Mouse (Mus musculus) CD4-positive, CD25-positive, alpha-beta regulatory T cell, adult 4 months (primary cell): ENCODE results near the gene Sco1. TPM values are rescaled to one million over a fixed set of nuclear protein-coding genes. Genes with fewer than 3 reads are reported as not detected.

Experiments
- ATAC-seq: one replicate; pipeline ENCODE4 v1.8.0; 2017
- polyA plus RNA-seq, 2 experiments: library from polyadenylated mRNA; unstranded; fragments of 100-300 nt; shearing (Covaris generic); gene quantifications; one replicate each; pipeline ENCODE4 v1.2.1; 2017

Sco1 gene
- polyA plus RNA-seq, 2 experiments from 2014 or later = 6.6 to 9.4 TPM

GRCm38 (mm10) chr11:67044959-67045358 is 7.5 kb upstream of the Sco1 start:
- ATAC-seq = no peak

- no peak for ATAC-seq
Measured at GRCm38 (mm10) chr11:67047199-67047598, 5.3 kb upstream of the Sco1 start.

GRCm38 (mm10) chr11:67048496-67048895 is 4.0 kb upstream of the Sco1 start:
- ATAC-seq = peak; percentile 17

- ATAC-seq = no peak
Measured at GRCm38 (mm10) chr11:67049256-67049655, 3.2 kb upstream of the Sco1 start.

GRCm38 (mm10) chr11:67051676-67052320 is 672 bp upstream of the Sco1 start:
- peak; percentile 27 for ATAC-seq

GRCm38 (mm10) chr11:67054754-67055365 is 2.4 kb downstream of the Sco1 start:
- no peak for ATAC-seq

- no peak for ATAC-seq
Measured at GRCm38 (mm10) chr11:67061311-67061710, 8.8 kb downstream of the Sco1 start.

GRCm38 (mm10) chr11:67062726-67063125 is 10.3 kb downstream of the Sco1 start:
- ATAC-seq = no peak

- no peak for ATAC-seq
Measured at GRCm38 (mm10) chr11:67067741-67068140, 15.3 kb downstream of the Sco1 start.

- no peak for ATAC-seq
Measured at GRCm38 (mm10) chr11:67072615-67073130, 20.2 kb downstream of the Sco1 start.

GRCm38 (mm10) chr11:67075036-67075435 is 22.6 kb downstream of the Sco1 start:
- ATAC-seq = no peak

- no peak for ATAC-seq
Measured at GRCm38 (mm10) chr11:67076781-67077180, 24.3 kb downstream of the Sco1 start.

GRCm38 (mm10) chr11:67077435-67077834 is 25.0 kb downstream of the Sco1 start:
- no peak for ATAC-seq

- no peak for ATAC-seq
Measured at GRCm38 (mm10) chr11:67078000-67078399, 25.5 kb downstream of the Sco1 start, which contains the start of gene Myh3. Myh3 (plus strand) TSS chr11:67078300.

- no peak for ATAC-seq
Measured at GRCm38 (mm10) chr11:67078888-67079287, 26.4 kb downstream of the Sco1 start.

- no peak for ATAC-seq
Measured at GRCm38 (mm10) chr11:67079740-67080139, 27.3 kb downstream of the Sco1 start.

GRCm38 (mm10) chr11:67080168-67080567 is 27.7 kb downstream of the Sco1 start:
- peak; percentile 71 for ATAC-seq

- no peak for ATAC-seq
Measured at GRCm38 (mm10) chr11:67081125-67081649, 28.7 kb downstream of the Sco1 start.

- no peak for ATAC-seq
Measured at GRCm38 (mm10) chr11:67082188-67082587, 29.7 kb downstream of the Sco1 start.

- ATAC-seq = peak; percentile 50
Measured at GRCm38 (mm10) chr11:67082793-67083192, 30.3 kb downstream of the Sco1 start.

- ATAC-seq = no peak
Measured at GRCm38 (mm10) chr11:67083239-67083638, 30.8 kb downstream of the Sco1 start.

GRCm38 (mm10) chr11:67083712-67084340 is 31.4 kb downstream of the Sco1 start:
- ATAC-seq = no peak

GRCm38 (mm10) chr11:67085489-67085888 is 33.0 kb downstream of the Sco1 start:
- ATAC-seq = peak; percentile 85
